Mouse (Mus musculus): ENCODE results near the gene Ccser1. TPM values are rescaled to one million over a fixed set of nuclear protein-coding genes. Genes with fewer than 3 reads are reported as not detected.
A peak's percentile ranks its signal among the peaks of the same experiment; 100 is the strongest.

Gene Ccser1
- polyA plus RNA-seq, 1 experiment from 2014 or later, result 6.2 TPM

DNA sequence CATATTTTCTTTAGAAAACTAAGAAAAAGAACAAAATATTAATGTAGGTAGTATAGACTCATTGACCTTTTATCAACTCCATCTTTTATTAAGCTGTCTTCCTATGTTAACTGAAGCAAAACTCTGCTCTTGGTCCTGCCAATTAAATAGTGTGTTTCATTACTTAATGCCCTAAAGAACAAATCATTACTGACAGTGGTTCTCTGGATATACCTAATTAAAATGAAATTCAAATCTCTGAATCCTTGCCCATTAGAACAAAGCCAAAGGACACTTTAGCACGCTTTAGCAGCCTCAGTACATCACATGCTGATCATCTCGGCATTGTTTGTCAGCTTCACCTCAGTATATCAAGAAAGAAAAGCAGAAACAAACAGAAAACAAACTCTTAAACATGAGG lies 952.4 kb downstream of the Ccser1 start:
- Histone ChIP-seq H3K36me3 (no peaks in the 10 kb centered on the region), H3K9me3 (no peaks in the 10 kb centered on the region), H3K27me3 (ENCODE audit: insufficient read depth, poor library complexity, severe bottlenecking) (no peaks in the 10 kb centered on the region), H3K4me3 (no peak overlapping the region), H3K4me1 (replicated peaks) (no peaks in the 10 kb centered on the region), H3K27ac (no peak overlapping the region)
- WGBS, result 89% methylated on average over 2 of the region's 2 CpGs
- DNase-seq (ENCODE audit: low spot score), result no peak

DNA sequence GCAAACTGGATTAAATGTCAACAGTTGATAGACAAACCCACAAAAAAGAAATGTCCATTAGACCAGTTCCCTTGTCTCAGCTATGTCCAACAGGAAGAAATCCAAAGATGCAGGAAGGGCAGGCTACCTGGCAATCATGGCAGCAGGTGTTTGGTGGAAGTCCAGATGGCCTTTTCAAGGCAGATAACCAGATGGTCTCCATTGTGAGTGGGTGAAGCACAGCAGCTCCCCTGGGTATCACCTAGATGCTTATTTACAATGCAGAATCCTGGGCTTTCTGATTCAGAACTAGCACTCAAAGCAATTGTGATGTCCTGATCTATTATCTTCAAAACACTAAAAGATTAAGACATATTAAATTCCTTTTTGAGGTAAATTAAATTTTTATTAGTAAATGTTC lies 980.2 kb downstream of the Ccser1 start:
- DNase-seq (ENCODE audit: low spot score), result no peak
- no peak overlapping the region for H3K4me3 ChIP-seq

DNA sequence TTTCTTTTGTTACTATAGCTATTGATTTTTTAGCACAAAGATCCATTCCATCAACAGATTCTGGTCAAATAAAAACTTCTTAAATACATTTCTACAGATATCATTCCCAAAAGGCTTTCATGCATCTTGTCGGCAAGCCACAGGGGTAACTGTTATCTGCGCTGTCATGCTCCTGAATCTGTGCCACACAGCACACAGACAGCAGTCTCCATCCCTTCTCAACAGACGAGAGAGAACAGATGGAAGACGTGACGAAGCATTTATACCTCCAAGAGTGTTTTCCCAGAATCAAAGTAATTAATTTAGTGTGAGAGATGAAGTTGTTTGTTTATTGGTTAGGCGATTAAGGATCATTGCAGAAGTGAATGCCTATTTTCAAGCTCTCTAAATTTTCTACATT lies 982.5 kb downstream of the Ccser1 start:
- H3K27ac ChIP-seq, result no peak overlapping the region
- no peak for DNase-seq (ENCODE audit: low spot score)

More for the DNA sequence above, 980.2 kb downstream of the Ccser1 start:
- H3K27me3 ChIP-seq (ENCODE audit: insufficient read depth, poor library complexity, severe bottlenecking), result no peaks in the 10 kb centered on the region
- H3K9me3 ChIP-seq, result no peaks in the 10 kb centered on the region
- H3K27ac ChIP-seq, result no peak overlapping the region
- H3K4me1 ChIP-seq (replicated peaks), result peaks cover 7% of the 10 kb centered on the region
- no peaks in the 10 kb centered on the region for H3K36me3 ChIP-seq

DNA sequence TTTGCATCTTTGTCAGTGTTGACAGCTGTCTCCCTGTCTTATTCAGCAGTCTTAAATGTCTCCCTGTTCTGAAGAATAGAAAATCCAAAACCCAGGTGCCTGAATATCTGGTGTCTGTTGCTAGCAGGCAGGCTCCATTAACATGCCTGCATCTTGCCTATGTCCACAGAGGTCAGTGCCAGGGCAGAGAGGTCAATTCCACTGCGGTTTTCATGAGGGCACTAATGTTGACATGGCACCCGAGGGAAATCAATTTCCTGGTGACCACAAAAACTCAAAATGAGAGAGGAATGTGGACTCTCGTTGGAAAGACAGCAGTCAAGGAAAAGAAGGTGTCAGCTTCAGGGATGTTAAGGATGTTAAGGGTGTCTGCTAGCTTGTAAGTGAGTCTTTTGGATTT lies 983.7 kb downstream of the Ccser1 start:
- H3K9me3 ChIP-seq, result no peaks in the 10 kb centered on the region
- 12% methylated on average over 3 of the region's 3 CpGs for WGBS
- peak; percentile 55 for DNase-seq (ENCODE audit: low spot score)

More for the DNA sequence above, 982.5 kb downstream of the Ccser1 start:
- Histone ChIP-seq H3K4me1 (replicated peaks) (peaks cover 7% of the 10 kb centered on the region), H3K9me3 (no peaks in the 10 kb centered on the region), H3K36me3 (no peaks in the 10 kb centered on the region), H3K27me3 (ENCODE audit: insufficient read depth, poor library complexity, severe bottlenecking) (no peaks in the 10 kb centered on the region), H3K4me3 (no peak overlapping the region)
- WGBS, result 62% methylated on average over 6 of the region's 6 CpGs

DNA sequence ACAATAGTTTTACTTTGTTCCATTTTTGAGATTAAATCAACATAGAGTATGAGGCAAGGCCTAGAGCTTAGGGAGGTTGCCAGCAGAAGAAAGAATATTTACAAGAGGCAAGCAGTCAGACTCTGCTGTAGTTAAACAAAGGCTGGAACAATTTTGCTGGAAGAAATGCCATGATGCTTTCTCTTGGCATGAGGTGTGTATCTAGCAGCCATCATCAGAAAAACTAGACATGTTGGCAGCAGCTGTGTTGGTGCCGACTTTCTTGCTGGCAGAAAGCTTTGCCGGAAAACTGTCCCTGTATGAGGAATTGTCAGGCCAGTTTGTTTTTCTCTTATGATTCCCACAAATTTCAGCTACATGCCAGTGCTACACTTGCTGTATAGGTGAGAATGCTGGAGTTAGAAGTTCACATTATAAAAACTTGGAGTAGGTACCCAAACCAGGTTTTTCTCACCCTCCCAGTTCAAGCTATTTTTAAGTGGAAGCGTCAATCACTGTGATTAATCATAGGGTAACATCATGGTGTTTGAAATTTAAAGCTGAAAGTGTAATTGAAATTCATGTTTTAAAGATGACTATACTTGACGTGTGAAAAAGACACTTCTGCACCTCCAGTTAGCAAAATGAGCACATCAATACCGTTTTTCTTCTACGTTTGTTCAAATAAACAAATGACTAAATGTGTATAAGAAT lies 1016.5 kb downstream of the Ccser1 start:
- 88% methylated on average over 6 of the region's 6 CpGs for WGBS
- no peak overlapping the region for H3K27ac ChIP-seq
- no peak for DNase-seq (ENCODE audit: low spot score)
- no peaks in the 10 kb centered on the region for H3K4me1 ChIP-seq (replicated peaks)
- no peak overlapping the region for H3K4me3 ChIP-seq
- no peaks in the 10 kb centered on the region for H3K36me3 ChIP-seq
- no peaks in the 10 kb centered on the region for H3K9me3 ChIP-seq
- H3K27me3 ChIP-seq (ENCODE audit: insufficient read depth, poor library complexity, severe bottlenecking), result no peaks in the 10 kb centered on the region

More for the DNA sequence above, 983.7 kb downstream of the Ccser1 start:
- Histone ChIP-seq H3K27me3 (ENCODE audit: insufficient read depth, poor library complexity, severe bottlenecking) (no peaks in the 10 kb centered on the region), H3K4me1 (replicated peaks) (peaks cover 7% of the 10 kb centered on the region), H3K4me3 (no peak overlapping the region), H3K36me3 (no peaks in the 10 kb centered on the region), H3K27ac (no peak overlapping the region)

DNA sequence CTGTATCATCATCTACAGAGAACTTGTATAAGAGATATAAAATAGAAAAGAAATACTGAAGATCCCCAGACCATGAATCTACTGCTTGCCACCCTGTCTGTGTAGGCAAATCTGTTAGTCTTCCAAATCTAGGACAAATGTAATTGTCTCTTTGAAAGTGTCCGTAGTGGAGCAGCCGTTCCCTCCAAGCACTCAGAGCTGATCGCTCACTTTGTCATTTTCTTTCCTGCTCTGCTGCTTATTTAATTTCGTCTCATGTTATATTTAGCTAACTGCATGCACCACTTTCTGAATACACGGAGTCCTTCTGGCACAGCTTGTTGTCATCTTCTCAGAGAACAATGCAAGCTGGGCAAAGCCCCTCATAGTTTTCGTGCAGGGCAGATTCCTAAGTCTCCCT lies 1018.6 kb downstream of the Ccser1 start:
- Histone ChIP-seq H3K27me3 (ENCODE audit: insufficient read depth, poor library complexity, severe bottlenecking) (no peaks in the 10 kb centered on the region), H3K27ac (no peak overlapping the region), H3K36me3 (no peaks in the 10 kb centered on the region), H3K4me3 (no peak overlapping the region), H3K9me3 (no peaks in the 10 kb centered on the region), H3K4me1 (replicated peaks) (no peaks in the 10 kb centered on the region)
- WGBS, result 60% methylated on average over 6 of the region's 6 CpGs
- DNase-seq (ENCODE audit: low spot score), result no peak

DNA sequence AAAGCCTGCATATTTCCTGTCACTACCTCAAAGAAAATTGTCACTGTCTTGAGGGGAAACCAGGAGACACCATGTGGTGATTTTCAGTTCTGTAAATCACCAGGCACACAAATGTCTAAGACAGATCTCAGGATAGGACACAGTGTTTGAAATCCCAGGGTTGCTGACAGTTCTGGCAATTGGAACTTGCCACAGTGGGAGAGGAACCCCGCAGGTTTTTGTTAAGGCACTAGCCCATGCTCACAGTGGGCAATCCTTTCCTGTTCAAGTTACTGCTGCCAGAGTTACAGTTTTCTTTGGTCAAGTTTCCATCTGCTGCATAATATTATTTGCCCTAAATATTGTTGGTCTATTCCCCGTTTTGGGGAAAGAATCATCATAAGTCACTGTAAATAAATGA lies 1024.9 kb downstream of the Ccser1 start:
- Histone ChIP-seq H3K4me1 (replicated peaks) (no peaks in the 10 kb centered on the region), H3K27ac (no peak overlapping the region), H3K4me3 (no peak overlapping the region), H3K36me3 (no peaks in the 10 kb centered on the region), H3K27me3 (ENCODE audit: insufficient read depth, poor library complexity, severe bottlenecking) (no peaks in the 10 kb centered on the region), H3K9me3 (no peaks in the 10 kb centered on the region)
- WGBS, result 33% methylated on average over 2 of the region's 2 CpGs
- no peak for DNase-seq (ENCODE audit: low spot score)

DNA sequence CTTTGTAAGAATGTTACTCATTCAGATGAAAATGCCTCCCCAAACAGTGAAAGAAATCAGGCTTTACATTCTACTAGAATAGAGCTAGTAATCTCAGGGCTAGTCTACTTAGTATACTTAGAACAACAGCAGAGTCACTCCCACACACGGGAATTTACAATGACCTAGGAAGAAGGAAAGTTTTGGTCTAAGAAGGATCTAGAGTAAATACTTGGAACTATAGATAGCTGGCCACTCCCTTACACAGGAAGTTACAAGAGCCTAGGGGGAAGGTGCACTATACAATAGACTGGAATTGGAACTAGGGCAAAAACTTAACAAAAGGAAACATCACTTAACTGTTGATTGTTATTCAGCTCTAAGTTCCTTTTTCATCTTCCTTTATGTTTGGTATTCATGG lies 1041.7 kb downstream of the Ccser1 start:
- WGBS, result 55% methylated on average over 1 of the region's 1 CpGs

DNA sequence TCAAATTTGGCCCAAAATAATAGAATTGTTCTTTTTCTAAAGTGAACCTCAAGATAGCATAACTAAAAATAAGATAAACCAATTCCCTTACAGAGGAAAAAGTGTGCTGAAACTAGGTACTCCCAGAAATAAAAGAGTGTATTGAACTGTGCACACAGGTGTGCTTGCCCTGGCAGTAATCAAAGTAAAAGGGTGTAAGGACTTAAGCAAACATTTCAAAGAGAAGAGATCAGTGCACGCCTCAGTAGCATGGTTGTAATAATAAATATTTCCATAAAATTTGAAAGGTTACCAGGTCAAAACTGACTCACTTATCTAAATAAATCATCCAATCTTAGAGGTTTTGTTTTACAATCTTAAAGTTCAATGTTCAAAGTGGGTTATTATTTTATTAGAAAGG lies 1083.8 kb downstream of the Ccser1 start:
- H3K27me3 ChIP-seq (ENCODE audit: insufficient read depth, poor library complexity, severe bottlenecking), result no peaks in the 10 kb centered on the region
- H3K4me3 ChIP-seq, result no peak overlapping the region
- DNase-seq (ENCODE audit: low spot score), result no peak
- no peaks in the 10 kb centered on the region for H3K9me3 ChIP-seq
- no peaks in the 10 kb centered on the region for H3K36me3 ChIP-seq
- WGBS, result 80% methylated on average over 1 of the region's 1 CpGs
- no peak overlapping the region for H3K27ac ChIP-seq
- no peaks in the 10 kb centered on the region for H3K4me1 ChIP-seq (replicated peaks)

More for the DNA sequence above, 1041.7 kb downstream of the Ccser1 start:
- Histone ChIP-seq H3K27me3 (ENCODE audit: insufficient read depth, poor library complexity, severe bottlenecking) (no peaks in the 10 kb centered on the region), H3K4me3 (no peak overlapping the region), H3K27ac (no peak overlapping the region), H3K4me1 (replicated peaks) (no peaks in the 10 kb centered on the region), H3K9me3 (no peaks in the 10 kb centered on the region), H3K36me3 (no peaks in the 10 kb centered on the region)
- no peak for DNase-seq (ENCODE audit: low spot score)

DNA sequence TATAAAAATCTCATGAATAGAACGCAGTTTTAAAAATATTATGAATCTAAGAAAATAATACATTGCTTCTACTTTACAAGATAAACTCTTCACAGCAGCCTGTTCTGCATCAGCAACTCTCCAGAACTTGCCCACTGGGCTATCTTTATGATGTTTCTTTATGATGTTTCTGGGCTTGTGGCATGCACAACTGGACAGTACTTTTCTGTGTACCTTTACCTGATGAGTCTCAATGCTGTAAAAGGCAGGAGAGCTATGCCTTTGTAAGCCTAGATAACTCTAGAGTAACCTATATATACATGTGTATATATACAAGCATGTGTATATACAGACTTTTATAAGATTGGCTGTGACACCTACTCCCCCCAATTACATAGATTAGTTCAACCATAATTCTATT lies 1084.4 kb downstream of the Ccser1 start:
- Histone ChIP-seq H3K9me3 (no peaks in the 10 kb centered on the region), H3K36me3 (no peaks in the 10 kb centered on the region), H3K27ac (no peak overlapping the region), H3K4me1 (replicated peaks) (no peaks in the 10 kb centered on the region), H3K27me3 (ENCODE audit: insufficient read depth, poor library complexity, severe bottlenecking) (no peaks in the 10 kb centered on the region), H3K4me3 (no peak overlapping the region)
- 84% methylated on average over 1 of the region's 1 CpGs for WGBS
- no peak for DNase-seq (ENCODE audit: low spot score)

DNA sequence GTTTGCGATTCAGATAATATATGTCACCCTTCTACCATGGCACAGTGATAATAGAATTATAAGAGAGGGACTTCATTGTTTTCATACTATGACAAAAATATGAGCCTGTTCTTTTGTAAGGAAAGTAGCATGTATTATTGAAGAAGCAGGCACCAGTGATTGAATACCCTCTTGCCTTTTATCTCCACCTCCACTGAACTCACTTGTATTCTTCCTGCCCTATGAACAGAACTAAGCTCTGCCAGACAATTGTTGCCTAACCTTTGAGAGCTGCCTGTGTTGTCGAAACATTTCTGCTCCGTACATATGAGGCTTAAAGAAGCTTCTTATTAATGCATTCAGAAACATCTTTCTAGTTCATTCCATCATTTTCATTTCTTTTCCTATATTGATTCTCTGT lies 1101.1 kb downstream of the Ccser1 start:
- Histone ChIP-seq H3K27me3 (ENCODE audit: insufficient read depth, poor library complexity, severe bottlenecking) (no peaks in the 10 kb centered on the region), H3K4me1 (replicated peaks) (no peaks in the 10 kb centered on the region), H3K4me3 (no peak overlapping the region), H3K36me3 (no peaks in the 10 kb centered on the region), H3K9me3 (no peaks in the 10 kb centered on the region), H3K27ac (no peak overlapping the region)
- DNase-seq (ENCODE audit: low spot score), result no peak
- WGBS, result 77% methylated on average over 3 of the region's 3 CpGs

DNA sequence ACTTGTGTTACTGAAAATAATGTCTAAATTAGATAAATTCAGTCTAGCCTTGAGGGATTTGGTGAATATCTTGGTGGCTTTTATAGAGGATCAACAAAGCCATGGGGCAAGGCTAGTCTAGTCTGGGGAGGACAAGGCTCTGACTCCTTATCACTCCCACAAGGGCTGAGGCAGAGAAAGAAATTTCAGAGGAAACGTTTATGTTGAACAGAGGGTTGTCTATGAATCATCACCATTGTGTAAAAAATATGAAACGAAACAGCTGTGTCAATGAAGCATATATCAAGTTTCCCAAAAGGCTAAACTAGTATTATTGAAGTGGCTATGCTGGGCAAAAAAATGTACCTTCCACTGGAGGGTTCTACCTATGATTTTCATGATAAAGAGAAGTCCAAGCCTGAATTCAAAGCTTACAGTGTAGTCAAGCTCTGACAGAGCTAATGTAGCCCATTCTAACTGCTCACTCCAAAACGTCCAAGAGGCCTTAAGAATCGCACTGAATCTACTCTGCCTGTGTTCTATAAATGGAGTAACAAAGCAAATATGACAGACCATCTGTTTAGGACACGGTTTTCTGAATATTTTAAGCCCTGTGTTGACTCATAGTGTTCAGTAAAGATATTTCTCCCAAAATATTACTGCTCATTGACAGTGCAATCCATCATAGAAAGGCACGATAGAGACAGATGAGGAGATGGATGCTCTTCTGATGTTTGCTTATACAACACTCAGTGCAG lies 1121.6 kb downstream of the Ccser1 start:
- H3K4me1 ChIP-seq (replicated peaks), result no peaks in the 10 kb centered on the region
- no peak overlapping the region for H3K27ac ChIP-seq
- 77% methylated on average over 6 of the region's 6 CpGs for WGBS

DNA sequence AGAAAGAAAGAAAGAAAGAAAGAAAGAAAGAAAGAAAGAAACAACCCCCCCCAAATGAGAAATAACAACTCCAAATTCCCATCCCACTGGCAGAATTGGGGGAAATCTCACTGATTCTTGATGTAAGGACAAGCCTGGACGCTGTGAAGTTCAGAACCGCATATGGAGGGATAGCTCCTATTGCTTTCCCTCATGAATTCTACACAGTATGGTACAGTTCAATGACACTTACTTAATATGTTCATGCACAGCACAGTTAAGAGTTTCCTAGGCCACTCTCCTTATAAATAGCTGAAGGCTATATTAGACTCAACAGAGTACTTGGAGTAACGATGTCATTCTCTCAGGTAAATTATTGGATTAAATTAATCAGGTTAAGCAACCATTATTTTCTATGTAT lies 1138.5 kb downstream of the Ccser1 start:
- 85% methylated on average over 3 of the region's 3 CpGs for WGBS
- H3K9me3 ChIP-seq, result no peaks in the 10 kb centered on the region
- DNase-seq (ENCODE audit: low spot score), result no peak
- no peak overlapping the region for H3K27ac ChIP-seq
- H3K4me3 ChIP-seq, result no peak overlapping the region
- no peaks in the 10 kb centered on the region for H3K36me3 ChIP-seq
- H3K4me1 ChIP-seq (replicated peaks), result no peaks in the 10 kb centered on the region
- H3K27me3 ChIP-seq (ENCODE audit: insufficient read depth, poor library complexity, severe bottlenecking), result no peaks in the 10 kb centered on the region

More for the DNA sequence above, 1121.6 kb downstream of the Ccser1 start:
- DNase-seq (ENCODE audit: low spot score), result no peak
- Histone ChIP-seq H3K9me3 (no peaks in the 10 kb centered on the region), H3K4me3 (no peak overlapping the region), H3K36me3 (no peaks in the 10 kb centered on the region), H3K27me3 (ENCODE audit: insufficient read depth, poor library complexity, severe bottlenecking) (no peaks in the 10 kb centered on the region)

Data from hindbrain, embryonic 10.5 days (tissue).